Mouse (Mus musculus) olfactory bulb, adult 2 months (tissue): ENCODE measurements around the gene Pold2. TPM values are rescaled to one million over a fixed set of nuclear protein-coding genes. Genes with fewer than 3 reads are reported as not detected.

Experiments used
- H3K27ac ChIP-seq: fragments of 200-500 bp; 2 replicates; pipeline ENCODE4 v1.5.1; 2012; ENCODE audit warnings: low read depth, low read length; ENCODE audit not compliant: insufficient read depth
- H3K4me1 ChIP-seq: fragments of 200-500 bp; 2 replicates; pipeline ENCODE4 v1.6.1; 2012; ENCODE audit warnings: low read length; ENCODE audit not compliant: control insufficient read depth, insufficient read depth
- H3K4me3 ChIP-seq: fragments of 200-500 bp; 2 replicates; pipeline ENCODE4 v1.5.1; 2012; ENCODE audit warnings: mild to moderate bottlenecking, low read depth, low read length, moderate library complexity; ENCODE audit not compliant: insufficient read depth
- CTCF ChIP-seq: fragments of 200-500 bp; IDR thresholded peaks from 2 replicates; pipeline ENCODE4 v1.5.1; 2012; ENCODE audit warnings: low read depth, mild to moderate bottlenecking, low read length, moderate library complexity; ENCODE audit not compliant: insufficient read depth
- POLR2A ChIP-seq: fragments of 200-500 bp; IDR thresholded peaks from 2 replicates; pipeline ENCODE4 v1.6.1; 2012; ENCODE audit warnings: mild to moderate bottlenecking, low read depth, low read length, moderate library complexity; ENCODE audit not compliant: insufficient read depth
- WGBS: fragments of 180-500 bp; shearing (Covaris S2); methylation state at CpG from one replicate; pipeline ENCODE4 v1.1.7; 2018; 5-methylcytosine and 5-hydroxymethylcytosine counted together
- polyA plus RNA-seq: library from polyadenylated mRNA; stranded (reverse); fragments of >200 nt; gene quantifications from 2 replicates; pipeline ENCODE4 v1.2.4, GENCODE M21; 2012; ENCODE audit warnings: low replicate concordance; ENCODE audit not compliant: missing spikeins, insufficient read depth, insufficient read length

Gene Pold2
- polyA plus RNA-seq, 1 experiment = not detected

GRCm38 (mm10) chr11:5855902-5856301 is 22.2 kb downstream of the Pold2 start:
- 0 out of 2 replicates have a peak overlapping the region, but pooled peaks have one; percentile 18 for H3K27ac ChIP-seq
- TF ChIP-seq POLR2A = no peak
- no peak for TF ChIP-seq CTCF
- 56% methylated on average over 7 of the region's 7 CpGs for WGBS
- peaks cover 9% of the 10 kb centered on the region; the same call in 1 of the 2 replicates for H3K4me1 ChIP-seq
- no peak overlapping the region for H3K4me3 ChIP-seq

- Histone ChIP-seq H3K27ac (0 out of 2 replicates have a peak overlapping the region, but pooled peaks have one; percentile 16), H3K4me3 (no peak overlapping the region), H3K4me1 (peaks cover 9% of the 10 kb centered on the region; the same call in 1 of the 2 replicates)
- TF ChIP-seq CTCF = no peak
- no peak for TF ChIP-seq POLR2A
Measured at GRCm38 (mm10) chr11:5855481-5855880, 22.6 kb downstream of the Pold2 start.

- no peak for TF ChIP-seq CTCF
- TF ChIP-seq POLR2A = no peak
- H3K4me3 ChIP-seq = no peak overlapping the region
- H3K4me1 ChIP-seq = peaks cover 21% of the 10 kb centered on the region
- no peak overlapping the region for H3K27ac ChIP-seq
- WGBS = 37% methylated on average over 1 of the region's 1 CpGs
Measured at GRCm38 (mm10) chr11:5852314-5852713, 25.8 kb downstream of the Pold2 start.

GRCm38 (mm10) chr11:5851021-5851736 is 26.9 kb downstream of the Pold2 start:
- peaks cover 25% of the 10 kb centered on the region for H3K4me1 ChIP-seq
- TF ChIP-seq POLR2A (no peak), CTCF (no peak)
- 43% methylated on average over 4 of the region's 4 CpGs for WGBS
- no peak overlapping the region for H3K27ac ChIP-seq
- no peak overlapping the region for H3K4me3 ChIP-seq

GRCm38 (mm10) chr11:5850452-5850851 is 27.6 kb downstream of the Pold2 start:
- peaks cover 21% of the 10 kb centered on the region for H3K4me1 ChIP-seq
- H3K4me3 ChIP-seq = no peak overlapping the region
- TF ChIP-seq POLR2A (no peak), CTCF (no peak)
- 66% methylated on average over 5 of the region's 5 CpGs for WGBS
- H3K27ac ChIP-seq = no peak overlapping the region

- Histone ChIP-seq H3K4me3 (no peak overlapping the region), H3K27ac (no peak overlapping the region), H3K4me1 (peaks cover 21% of the 10 kb centered on the region)
- no peak for TF ChIP-seq CTCF
- 39% methylated on average over 2 of the region's 2 CpGs for whole genome bisulfite sequencing
Measured at GRCm38 (mm10) chr11:5849316-5849715, 28.8 kb downstream of the Pold2 start.

GRCm38 (mm10) chr11:5848741-5849140 is 29.4 kb downstream of the Pold2 start:
- WGBS = 30% methylated on average over 6 of the region's 6 CpGs
- no peak for TF ChIP-seq CTCF
- no peak for TF ChIP-seq POLR2A
- H3K4me3 ChIP-seq = no peak overlapping the region
- no peak overlapping the region for H3K27ac ChIP-seq
- H3K4me1 ChIP-seq = peaks cover 21% of the 10 kb centered on the region

- 39% methylated on average over 7 of the region's 7 CpGs for WGBS
- no peak overlapping the region for H3K4me3 ChIP-seq
- no peak for TF ChIP-seq POLR2A
- TF ChIP-seq CTCF = no peak
- H3K27ac ChIP-seq = peak overlapping the region; percentile 22
- H3K4me1 ChIP-seq = peaks cover 21% of the 10 kb centered on the region
Measured at GRCm38 (mm10) chr11:5846639-5847345, 31.3 kb downstream of the Pold2 start.

GRCm38 (mm10) chr11:5843131-5843530 is 35.0 kb downstream of the Pold2 start:
- peaks cover 11% of the 10 kb centered on the region for H3K4me1 ChIP-seq
- H3K27ac ChIP-seq = no peak overlapping the region
- TF ChIP-seq POLR2A = no peak
- TF ChIP-seq CTCF = no peak
- 75% methylated on average over 3 of the region's 3 CpGs for WGBS
- no peak overlapping the region for H3K4me3 ChIP-seq

GRCm38 (mm10) chr11:5841751-5842150 is 36.3 kb downstream of the Pold2 start:
- H3K4me1 ChIP-seq = peaks cover 7% of the 10 kb centered on the region
- WGBS = 93% methylated on average over 2 of the region's 2 CpGs
- H3K4me3 ChIP-seq = no peak overlapping the region
- no peak for TF ChIP-seq CTCF
- TF ChIP-seq POLR2A = no peak
- H3K27ac ChIP-seq = no peak overlapping the region
